Mouse (Mus musculus): ENCODE measurements around the gene Nucks1. TPM values are rescaled to one million over a fixed set of nuclear protein-coding genes. Genes with fewer than 3 reads are reported as not detected.
A peak's percentile ranks its signal among the peaks of the same experiment; 100 is the strongest.

Nucks1 gene
- polyA plus RNA-seq (2016; fragmentation: Nextera tagmentation; extraction: Ambion mirVana): 102 and 118 TPM in 2 replicates

DNA sequence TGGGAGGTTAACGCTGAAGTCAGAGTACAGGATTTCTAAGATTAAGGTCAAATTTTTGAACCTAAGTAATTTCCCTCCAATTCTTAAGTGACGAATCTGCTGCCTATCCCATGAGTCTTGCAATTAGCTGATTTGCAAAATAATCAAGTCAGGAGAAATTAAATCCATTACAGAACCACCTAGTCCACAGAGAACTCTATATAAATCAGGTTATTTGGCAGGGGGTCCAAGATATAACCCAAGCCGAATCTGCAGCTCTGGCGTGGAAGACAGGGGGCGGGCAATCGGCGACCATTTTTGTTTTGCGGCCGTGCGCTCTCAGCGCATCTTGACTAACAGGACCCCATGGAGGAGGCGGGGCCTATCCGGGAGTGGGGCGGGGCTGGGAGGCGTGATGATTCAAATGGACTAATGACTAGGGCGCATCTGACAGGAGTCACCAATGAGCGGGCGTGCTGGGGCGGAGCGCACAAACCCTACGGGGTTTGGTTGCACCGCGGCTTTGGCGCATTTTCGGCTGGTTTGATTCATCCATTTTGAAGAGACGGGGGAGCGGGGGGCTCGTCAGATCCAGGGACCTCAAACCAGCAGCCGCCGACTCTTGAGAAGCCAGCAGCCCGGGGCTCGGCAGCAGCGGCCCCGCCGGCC lies at the start of gene Nucks1:
TSS of gene Nucks1 (plus strand) at position 534 of the 648 bp plus-strand sequence.
- peak; percentile 99 for ATAC-seq (ENCODE audit: low FRiP score, low read depth)

DNA sequence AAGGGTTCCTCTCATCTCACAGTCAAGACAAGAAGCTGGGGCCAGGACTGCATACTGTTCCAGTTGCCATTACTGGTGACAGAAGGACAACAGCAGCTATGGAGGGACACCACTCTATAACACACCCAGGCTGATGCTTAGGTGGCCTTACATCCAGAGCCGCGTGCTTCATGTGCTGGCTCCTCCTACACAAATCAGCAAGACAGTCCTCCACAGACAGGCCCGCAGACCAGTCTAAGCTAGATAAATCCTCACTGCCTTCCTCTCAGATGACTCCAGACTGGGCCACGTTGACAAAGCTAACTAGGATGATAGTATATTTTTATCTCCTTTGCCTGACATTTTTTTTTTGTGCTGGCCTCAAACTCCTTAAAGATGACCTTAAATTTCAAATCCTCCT lies 48.5 kb upstream of the Nucks1 start:
- Histone ChIP-seq H3K9ac (replicated peaks) (no peak overlapping the region), H3K9me3 (no peaks in the 10 kb centered on the region), H3K4me1 (no peaks in the 10 kb centered on the region), H3K27ac (replicated peaks) (no peak overlapping the region), H3K27me3 (no peaks in the 10 kb centered on the region), H3K4me3 (no peak overlapping the region), H3K4me2 (replicated peaks) (no peak overlapping the region), H3K36me3 (no peaks in the 10 kb centered on the region)
- ATAC-seq (ENCODE audit: low FRiP score, low read depth): no peak
- WGBS: 82% methylated on average over 4 of the region's 4 CpGs

More for the DNA sequence above, at the start of gene Nucks1:
- H3K36me3 ChIP-seq: peaks cover 4% of the 10 kb centered on the region; the same call in 1 of the 2 replicates
- WGBS: under 1% methylated on average over 32 of the region's 35 CpGs
- peak within 1 kb of the TSS; percentile 91 for H3K27ac ChIP-seq (replicated peaks)
- peak within 1 kb of the TSS; percentile 80 for H3K9ac ChIP-seq (replicated peaks)
- H3K27me3 ChIP-seq: peaks cover 15% of the 10 kb centered on the region
- H3K4me3 ChIP-seq: peak within 1 kb of the TSS; percentile 95
- no peaks in the 10 kb centered on the region for H3K9me3 ChIP-seq
- peak within 1 kb of the TSS; percentile 86 for H3K4me2 ChIP-seq (replicated peaks)
- peaks cover 22% of the 10 kb centered on the region for H3K4me1 ChIP-seq

DNA sequence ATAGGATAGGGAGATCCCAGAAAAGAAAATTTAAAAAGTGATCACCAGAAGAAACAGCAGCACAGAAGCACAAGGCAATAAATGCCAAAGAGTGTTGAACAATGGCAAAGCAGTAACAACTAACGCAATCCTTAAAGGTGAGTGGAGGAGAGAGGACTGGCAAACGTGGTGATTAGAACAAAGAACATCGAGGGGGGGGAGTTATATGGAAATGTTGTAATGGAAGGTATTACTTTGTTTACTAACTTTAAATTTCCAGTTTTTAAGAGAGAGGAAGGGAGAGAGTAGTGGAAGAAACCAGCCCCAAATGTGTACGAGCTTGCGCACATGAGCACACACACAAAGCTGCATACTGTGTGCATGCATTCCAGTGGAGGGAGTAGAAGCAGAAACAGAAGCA lies 44.7 kb upstream of the Nucks1 start:
- WGBS: 82% methylated on average over 5 of the region's 5 CpGs
- Histone ChIP-seq H3K27ac (replicated peaks) (no peak overlapping the region), H3K27me3 (peaks cover 10% of the 10 kb centered on the region; the same call in 1 of the 2 replicates), H3K4me2 (replicated peaks) (no peak overlapping the region), H3K36me3 (no peaks in the 10 kb centered on the region), H3K9ac (replicated peaks) (no peak overlapping the region), H3K4me3 (no peak overlapping the region), H3K4me1 (peaks cover 5% of the 10 kb centered on the region; the same call in 1 of the 2 replicates), H3K9me3 (no peaks in the 10 kb centered on the region)
- ATAC-seq (ENCODE audit: low FRiP score, low read depth): no peak

DNA sequence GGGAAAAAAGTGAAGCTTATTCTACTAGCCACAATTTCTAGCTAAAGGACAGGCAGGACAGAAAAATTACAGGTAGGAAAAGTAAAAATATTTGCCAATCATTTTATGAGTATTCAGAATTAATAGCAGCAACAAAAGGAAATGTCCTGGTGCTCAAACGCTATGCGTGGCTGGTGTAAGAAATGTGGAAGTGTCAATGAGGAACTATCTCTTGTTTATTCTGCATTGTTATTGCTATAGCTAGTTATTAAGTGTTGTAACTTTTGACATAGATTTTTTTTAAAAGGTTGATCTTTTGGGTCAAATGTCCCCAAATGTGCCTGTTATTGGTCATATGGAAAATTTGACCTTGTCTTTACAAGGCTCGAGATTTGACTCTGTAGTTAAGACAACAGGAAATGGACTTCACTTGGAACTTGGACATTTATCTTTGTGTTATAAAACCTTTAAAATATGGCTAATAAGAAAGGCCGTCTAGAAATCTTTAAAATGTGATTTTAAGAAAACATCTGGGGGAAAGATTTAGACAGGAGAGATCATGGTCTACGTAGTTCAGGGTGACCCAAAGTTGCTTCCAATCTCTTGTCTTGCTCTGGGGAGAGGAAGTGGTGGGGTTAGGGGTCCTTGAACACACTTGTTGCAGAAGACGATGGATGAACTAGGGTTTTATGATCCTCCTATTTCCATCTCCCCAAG lies 43.9 kb upstream of the Nucks1 start:
- peak; percentile 20; the same call in 1 of the 2 replicates for ATAC-seq (ENCODE audit: low FRiP score, low read depth)
- Histone ChIP-seq H3K4me1 (peaks cover 5% of the 10 kb centered on the region; the same call in 1 of the 2 replicates), H3K36me3 (no peaks in the 10 kb centered on the region), H3K27me3 (peaks cover 10% of the 10 kb centered on the region; the same call in 1 of the 2 replicates), H3K4me2 (replicated peaks) (no peak overlapping the region), H3K4me3 (no peak overlapping the region), H3K27ac (replicated peaks) (no peak overlapping the region), H3K9me3 (no peaks in the 10 kb centered on the region), H3K9ac (replicated peaks) (no peak overlapping the region)
- WGBS: 82% methylated on average over 6 of the region's 6 CpGs

DNA sequence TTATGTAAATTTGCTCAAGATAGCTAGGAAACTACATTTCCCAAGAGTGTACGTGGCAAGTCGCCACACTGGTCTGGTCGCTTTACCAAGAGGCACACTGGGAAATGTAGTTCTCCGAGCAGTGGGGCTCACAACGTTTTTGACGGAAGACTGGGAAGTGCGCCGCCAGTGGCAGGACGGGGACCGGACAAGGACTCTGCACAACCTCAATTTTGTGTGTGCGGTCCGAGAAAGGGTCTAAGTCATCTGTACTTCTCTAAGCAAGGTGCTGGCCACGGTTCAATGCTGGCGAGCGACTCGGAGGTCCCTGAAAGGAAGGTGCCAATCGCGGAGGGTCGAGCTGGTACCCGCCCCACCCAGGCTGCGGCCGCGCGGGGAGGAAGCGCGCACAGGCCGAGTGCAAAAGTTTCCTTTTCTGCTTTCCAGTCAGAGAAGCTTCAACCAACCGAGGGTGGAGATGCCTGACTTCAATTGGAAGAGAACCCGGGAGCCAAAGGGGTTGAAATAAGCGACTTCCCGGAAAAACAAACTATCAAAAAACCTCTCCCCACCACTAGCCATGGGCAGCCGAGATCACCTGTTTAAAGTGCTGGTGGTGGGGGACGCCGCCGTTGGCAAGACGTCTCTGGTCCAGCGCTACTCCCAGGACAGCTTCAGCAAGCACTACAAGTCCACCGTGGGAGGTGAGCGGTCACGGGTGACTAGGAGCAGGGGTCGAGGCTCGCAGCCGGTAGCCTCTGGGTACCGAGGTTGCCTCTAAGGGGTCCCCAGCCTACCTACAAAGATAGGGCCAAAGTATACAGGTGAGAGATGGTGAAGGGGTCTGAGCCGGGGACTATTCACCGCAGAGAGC lies 43.0 kb upstream of the Nucks1 start, which contains the start of gene Rab29:
TSS of gene Rab29 (plus strand) at position 132 of the 853 bp plus-strand sequence.
- Histone ChIP-seq H3K36me3 (no peaks in the 10 kb centered on the region), H3K27ac (replicated peaks) (no peak within 1 kb of the TSS), H3K4me1 (peaks cover 5% of the 10 kb centered on the region; the same call in 1 of the 2 replicates), H3K4me3 (peak within 1 kb of the TSS; percentile 51), H3K27me3 (peaks cover 10% of the 10 kb centered on the region; the same call in 1 of the 2 replicates), H3K4me2 (replicated peaks) (peak within 1 kb of the TSS; percentile 65), H3K9ac (replicated peaks) (peak within 1 kb of the TSS; percentile 43; the same call in 1 of the 2 replicates), H3K9me3 (no peaks in the 10 kb centered on the region)
- ATAC-seq (ENCODE audit: low FRiP score, low read depth): peak; percentile 97
- WGBS: 2% methylated on average over 46 of the region's 46 CpGs

DNA sequence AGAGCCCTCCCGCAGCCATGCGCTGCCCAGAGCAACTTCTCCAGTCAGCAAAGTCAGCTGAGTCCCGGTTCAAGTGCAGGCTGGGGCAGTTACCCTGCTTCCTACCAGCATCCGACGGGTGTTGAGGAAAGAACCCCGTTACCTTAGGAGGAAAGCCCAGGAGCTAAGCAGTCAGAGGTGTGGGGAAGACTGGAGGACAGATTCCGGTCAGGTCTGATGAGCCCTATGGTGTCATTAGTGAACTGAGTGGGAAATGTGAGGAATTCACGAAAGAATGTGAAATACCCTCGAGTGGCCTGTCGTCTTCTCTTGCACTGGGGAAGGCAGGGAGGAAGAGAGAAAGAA lies 42.4 kb upstream of the Nucks1 start:
- Histone ChIP-seq H3K4me2 (replicated peaks) (peak overlapping the region; percentile 65), H3K4me3 (peak overlapping the region; percentile 51), H3K4me1 (peaks cover 5% of the 10 kb centered on the region; the same call in 1 of the 2 replicates), H3K27ac (replicated peaks) (no peak overlapping the region), H3K9me3 (no peaks in the 10 kb centered on the region), H3K9ac (replicated peaks) (peak overlapping the region; percentile 43; the same call in 1 of the 2 replicates), H3K27me3 (peaks cover 10% of the 10 kb centered on the region; the same call in 1 of the 2 replicates), H3K36me3 (no peaks in the 10 kb centered on the region)
- 27% methylated on average over 10 of the region's 10 CpGs for WGBS
- no peak for ATAC-seq (ENCODE audit: low FRiP score, low read depth)

DNA sequence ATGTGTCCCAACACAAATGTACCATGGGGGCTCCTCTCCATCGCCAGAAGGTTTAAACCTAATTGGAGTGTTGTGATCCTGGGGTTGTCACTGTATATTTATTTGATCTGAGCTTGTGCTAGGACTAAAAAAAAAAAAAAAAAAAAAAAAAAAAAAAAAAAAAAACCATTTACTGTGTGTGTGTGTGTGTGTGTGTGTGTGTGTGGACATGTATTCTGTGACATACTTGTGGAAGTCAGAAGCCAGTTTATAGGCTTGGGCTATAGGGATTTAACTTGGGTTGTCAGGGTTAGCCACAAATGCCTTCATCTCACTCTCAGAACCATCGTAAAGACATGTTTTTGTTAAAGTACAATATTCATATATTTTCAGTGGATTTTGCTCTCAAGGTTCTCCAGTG lies 40.8 kb upstream of the Nucks1 start:
- ATAC-seq (ENCODE audit: low FRiP score, low read depth): no peak
- H3K4me1 ChIP-seq: peaks cover 5% of the 10 kb centered on the region; the same call in 1 of the 2 replicates

GRCm38 (mm10) chr1:131872856-131873255 lies 37.5 kb upstream of the Nucks1 start:
- Histone ChIP-seq H3K27me3 (peaks cover 6% of the 10 kb centered on the region; the same call in 1 of the 2 replicates), H3K4me1 (0 out of 2 replicates have a peak, but pooled peaks cover 1% of the 10 kb centered on the region), H3K9ac (replicated peaks) (no peak overlapping the region), H3K36me3 (no peaks in the 10 kb centered on the region), H3K4me2 (replicated peaks) (no peak overlapping the region), H3K27ac (replicated peaks) (no peak overlapping the region), H3K9me3 (no peaks in the 10 kb centered on the region), H3K4me3 (no peak overlapping the region)
- WGBS: 65% methylated on average over 1 of the region's 1 CpGs
- no peak for ATAC-seq (ENCODE audit: low FRiP score, low read depth)

More for the DNA sequence above, 40.8 kb upstream of the Nucks1 start:
- H3K4me2 ChIP-seq (replicated peaks): no peak overlapping the region
- no peak overlapping the region for H3K27ac ChIP-seq (replicated peaks)
- no peaks in the 10 kb centered on the region for H3K9me3 ChIP-seq
- H3K9ac ChIP-seq (replicated peaks): no peak overlapping the region
- H3K27me3 ChIP-seq: peaks cover 10% of the 10 kb centered on the region; the same call in 1 of the 2 replicates
- H3K36me3 ChIP-seq: no peaks in the 10 kb centered on the region
- WGBS: 89% methylated on average over 2 of the region's 2 CpGs
- no peak overlapping the region for H3K4me3 ChIP-seq

- no peak for ATAC-seq (ENCODE audit: low FRiP score, low read depth)
- Histone ChIP-seq H3K4me1 (0 out of 2 replicates have a peak, but pooled peaks cover 4% of the 10 kb centered on the region), H3K4me2 (replicated peaks) (no peak overlapping the region), H3K9me3 (no peaks in the 10 kb centered on the region), H3K36me3 (no peaks in the 10 kb centered on the region), H3K9ac (replicated peaks) (no peak overlapping the region), H3K4me3 (no peak overlapping the region), H3K27ac (replicated peaks) (no peak overlapping the region), H3K27me3 (no peaks in the 10 kb centered on the region)
- WGBS: 69% methylated on average over 2 of the region's 2 CpGs
These were observed 30.5 kb upstream of the Nucks1 start for GRCm38 (mm10) chr1:131879816-131880215.

GRCm38 (mm10) chr1:131882787-131883186 lies 27.5 kb upstream of the Nucks1 start:
- WGBS: 62% methylated on average over 2 of the region's 2 CpGs
- no peak overlapping the region for H3K27ac ChIP-seq (replicated peaks)
- ATAC-seq (ENCODE audit: low FRiP score, low read depth): no peak

GRCm38 (mm10) chr1:131886173-131886572 lies 24.2 kb upstream of the Nucks1 start:
- no peaks in the 10 kb centered on the region for H3K27me3 ChIP-seq
- ATAC-seq (ENCODE audit: low FRiP score, low read depth): no peak
- H3K27ac ChIP-seq (replicated peaks): no peak overlapping the region
- no peak overlapping the region for H3K4me3 ChIP-seq
- H3K4me2 ChIP-seq (replicated peaks): no peak overlapping the region
- 0 out of 2 replicates have a peak, but pooled peaks cover 4% of the 10 kb centered on the region for H3K4me1 ChIP-seq
- no peaks in the 10 kb centered on the region for H3K36me3 ChIP-seq
- H3K9ac ChIP-seq (replicated peaks): no peak overlapping the region
- H3K9me3 ChIP-seq: no peaks in the 10 kb centered on the region
- 76% methylated on average over 2 of the region's 2 CpGs for WGBS

More at GRCm38 (mm10) chr1:131882787-131883186, 27.5 kb upstream of the Nucks1 start:
- Histone ChIP-seq H3K4me2 (replicated peaks) (no peak overlapping the region), H3K9ac (replicated peaks) (no peak overlapping the region), H3K36me3 (no peaks in the 10 kb centered on the region), H3K27me3 (no peaks in the 10 kb centered on the region), H3K9me3 (no peaks in the 10 kb centered on the region), H3K4me1 (0 out of 2 replicates have a peak, but pooled peaks cover 4% of the 10 kb centered on the region), H3K4me3 (no peak overlapping the region)

Measured in midbrain, embryonic 12.5 days (tissue).